Mouse (Mus musculus): Measurements from ENCODE around the gene Tspan31. TPM values are rescaled to one million over a fixed set of nuclear protein-coding genes. Genes with fewer than 3 reads are reported as not detected.

The Tspan31 gene
- polyA plus RNA-seq, 1 experiment from 2014 or later, result 93.6 TPM

DNA sequence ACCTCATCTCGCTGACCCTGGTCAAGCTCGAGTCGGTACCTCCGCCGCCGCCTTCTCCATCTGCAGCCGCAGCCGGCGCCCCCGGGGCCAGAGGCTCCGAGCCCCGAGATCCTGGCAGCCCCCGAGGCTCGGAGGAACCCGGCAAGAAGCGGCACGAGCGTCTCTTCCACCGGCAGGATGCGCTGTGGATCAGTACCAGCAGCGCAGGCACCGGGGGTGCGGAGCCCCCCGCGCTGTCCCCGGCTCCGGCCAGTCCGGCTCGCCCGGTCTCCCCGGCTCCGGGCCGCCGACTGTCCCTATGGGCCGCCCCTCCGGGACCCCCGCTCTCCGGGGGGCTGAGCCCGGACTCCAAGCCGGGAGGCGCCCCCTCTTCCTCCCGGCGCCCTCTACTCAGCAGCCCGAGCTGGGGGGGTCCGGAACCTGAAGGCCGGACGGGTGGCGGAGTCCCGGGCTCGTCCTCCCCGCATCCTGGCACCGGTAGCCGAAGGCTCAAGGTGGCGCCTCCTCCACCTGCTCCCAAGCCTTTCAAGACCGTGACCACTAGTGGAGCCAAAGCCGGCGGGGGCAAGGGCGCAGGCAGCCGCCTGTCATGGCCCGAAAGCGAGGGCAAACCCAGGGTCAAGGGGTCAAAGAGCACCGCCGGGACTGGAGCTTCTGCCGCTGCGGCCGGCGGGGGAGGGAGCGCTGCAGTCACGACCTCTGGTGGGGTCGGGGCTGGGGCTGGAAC, 9.8 kb upstream of the Tspan31 start:
- peaks cover 10% of the 10 kb centered on the region; the same call in 1 of the 2 replicates for H3K36me3 ChIP-seq (ENCODE audit: control insufficient read depth, insufficient read depth, low read length)
- peak overlapping the region; percentile 80 for H3K4me3 ChIP-seq (ENCODE audit: low read depth, low read length)
- H3K9me3 ChIP-seq (ENCODE audit: control insufficient read depth, low read length), result no peaks in the 10 kb centered on the region
- peak overlapping the region; percentile 80 for H3K27ac ChIP-seq (ENCODE audit: low read depth, low read length)
- WGBS, result 2% methylated on average over 28 of the region's 70 CpGs
- H3K4me2 ChIP-seq (ENCODE audit: low read depth, low read length), result peak overlapping the region; percentile 91
- H3K9ac ChIP-seq (replicated peaks; ENCODE audit: low read depth, low read length), result peak overlapping the region; percentile 93
- ATAC-seq (ENCODE audit: low read depth), result 0 out of 2 replicates have a peak, but pooled peaks have one; percentile 10
- peaks cover 31% of the 10 kb centered on the region for H3K4me1 ChIP-seq (ENCODE audit: control insufficient read depth, insufficient read depth, low read length)
- 0 out of 2 replicates have a peak, but pooled peaks cover 8% of the 10 kb centered on the region for H3K27me3 ChIP-seq (ENCODE audit: control insufficient read depth, insufficient read depth, low read length)

DNA sequence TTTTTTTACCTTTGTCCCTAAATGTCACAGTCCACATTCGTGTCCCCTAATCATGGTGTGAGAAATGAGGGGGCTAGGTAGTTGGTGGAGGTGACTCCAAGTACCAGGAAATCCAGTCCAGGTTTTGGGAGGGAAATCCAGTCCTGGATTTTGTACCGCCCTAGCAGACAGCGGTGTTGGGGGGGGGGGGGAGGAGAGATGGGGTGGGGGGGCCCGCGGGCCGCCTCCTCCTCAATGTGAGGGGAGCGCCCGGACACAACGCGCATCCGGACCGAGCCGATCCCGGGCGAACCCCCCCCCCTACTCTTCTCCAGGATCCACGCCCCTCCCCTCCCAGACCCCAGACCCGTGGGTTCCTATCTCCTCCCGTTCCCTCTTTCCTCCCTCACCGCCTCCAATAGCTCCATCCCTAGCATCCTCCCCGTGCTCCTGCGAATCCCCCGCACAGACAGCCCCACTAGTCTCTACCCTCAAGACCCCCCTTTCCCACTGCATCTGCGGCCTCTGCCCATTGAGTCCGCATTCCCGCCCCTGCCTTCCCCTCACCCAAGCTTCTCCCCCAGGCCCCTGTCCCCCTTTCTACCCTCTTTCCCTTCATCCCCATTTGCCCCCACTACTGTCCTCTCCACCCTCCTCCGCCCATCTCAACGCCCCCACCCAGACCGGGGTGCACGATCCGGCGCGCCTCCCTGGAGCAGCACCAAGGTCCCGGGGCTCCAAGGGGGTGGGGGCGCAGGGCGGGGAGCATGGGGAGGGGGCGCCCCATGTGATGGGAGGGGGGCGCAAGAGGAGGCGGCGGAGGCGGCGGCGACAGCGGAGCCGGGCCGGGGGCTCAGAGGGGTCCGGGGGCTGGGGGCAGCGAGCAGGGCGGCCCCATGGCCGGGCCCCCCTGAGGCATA, 8.9 kb upstream of the Tspan31 start:
- H3K27ac ChIP-seq (ENCODE audit: low read depth, low read length), result peak overlapping the region; percentile 80
- 0 out of 2 replicates have a peak, but pooled peaks cover 8% of the 10 kb centered on the region for H3K27me3 ChIP-seq (ENCODE audit: control insufficient read depth, insufficient read depth, low read length)
- no peaks in the 10 kb centered on the region for H3K9me3 ChIP-seq (ENCODE audit: control insufficient read depth, low read length)
- 2% methylated on average over 34 of the region's 49 CpGs for WGBS
- peak overlapping the region; percentile 91 for H3K4me2 ChIP-seq (ENCODE audit: low read depth, low read length)
- peak overlapping the region; percentile 93 for H3K9ac ChIP-seq (replicated peaks; ENCODE audit: low read depth, low read length)
- peak; percentile 79 for ATAC-seq (ENCODE audit: low read depth)
- H3K4me1 ChIP-seq (ENCODE audit: control insufficient read depth, insufficient read depth, low read length), result peaks cover 31% of the 10 kb centered on the region
- H3K4me3 ChIP-seq (ENCODE audit: low read depth, low read length), result peak overlapping the region; percentile 80
- H3K36me3 ChIP-seq (ENCODE audit: control insufficient read depth, insufficient read depth, low read length), result 0 out of 2 replicates have a peak, but pooled peaks cover 6% of the 10 kb centered on the region

DNA sequence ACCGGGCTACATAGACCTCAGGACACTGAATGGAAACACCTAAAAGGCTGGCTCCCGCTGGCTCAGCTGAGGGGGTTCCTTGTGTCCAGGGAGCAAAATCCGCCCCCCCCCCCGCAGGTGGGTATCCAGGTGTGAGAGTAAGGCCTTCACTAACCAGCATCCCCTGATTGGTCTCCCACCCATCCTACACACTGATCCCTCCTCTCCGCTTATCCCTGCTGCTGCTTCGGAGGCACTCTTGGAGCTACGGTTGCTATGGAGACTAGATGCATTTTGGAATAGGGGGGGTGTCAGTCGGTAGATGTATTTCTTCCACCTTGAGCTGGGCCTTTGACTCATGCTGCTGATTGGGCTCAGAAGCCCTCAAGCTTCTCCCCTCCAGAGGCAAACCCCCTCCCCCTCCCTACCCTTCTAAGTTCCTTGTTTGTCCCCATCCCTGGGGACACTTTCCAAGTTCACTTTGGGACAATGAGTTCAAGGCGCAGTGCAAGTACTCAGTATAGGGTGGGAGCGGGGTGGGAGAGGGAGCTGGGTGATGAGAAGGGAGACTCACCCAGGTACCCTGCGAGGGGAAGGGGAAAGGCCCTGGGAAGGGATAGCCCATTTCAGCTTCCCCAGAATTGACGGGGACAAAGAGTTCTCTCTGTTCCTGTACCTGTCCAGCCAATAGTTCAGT, 8.1 kb upstream of the Tspan31 start:
- Histone ChIP-seq H3K9ac (replicated peaks; ENCODE audit: low read depth, low read length) (0 out of 2 replicates have a peak overlapping the region, but pooled peaks have one; percentile 17), H3K4me3 (ENCODE audit: low read depth, low read length) (peak overlapping the region; percentile 80), H3K9me3 (ENCODE audit: control insufficient read depth, low read length) (no peaks in the 10 kb centered on the region), H3K36me3 (ENCODE audit: control insufficient read depth, insufficient read depth, low read length) (0 out of 2 replicates have a peak, but pooled peaks cover under 1% of the 10 kb centered on the region), H3K4me1 (ENCODE audit: control insufficient read depth, insufficient read depth, low read length) (peaks cover 31% of the 10 kb centered on the region), H3K27me3 (ENCODE audit: control insufficient read depth, insufficient read depth, low read length) (0 out of 2 replicates have a peak, but pooled peaks cover 7% of the 10 kb centered on the region), H3K27ac (ENCODE audit: low read depth, low read length) (peak overlapping the region; percentile 24; the same call in 1 of the 2 replicates), H3K4me2 (ENCODE audit: low read depth, low read length) (peak overlapping the region; percentile 91)
- ATAC-seq (ENCODE audit: low read depth), result peak; percentile 42; the same call in 1 of the 2 replicates
- WGBS, result 3% methylated on average over 12 of the region's 12 CpGs

DNA sequence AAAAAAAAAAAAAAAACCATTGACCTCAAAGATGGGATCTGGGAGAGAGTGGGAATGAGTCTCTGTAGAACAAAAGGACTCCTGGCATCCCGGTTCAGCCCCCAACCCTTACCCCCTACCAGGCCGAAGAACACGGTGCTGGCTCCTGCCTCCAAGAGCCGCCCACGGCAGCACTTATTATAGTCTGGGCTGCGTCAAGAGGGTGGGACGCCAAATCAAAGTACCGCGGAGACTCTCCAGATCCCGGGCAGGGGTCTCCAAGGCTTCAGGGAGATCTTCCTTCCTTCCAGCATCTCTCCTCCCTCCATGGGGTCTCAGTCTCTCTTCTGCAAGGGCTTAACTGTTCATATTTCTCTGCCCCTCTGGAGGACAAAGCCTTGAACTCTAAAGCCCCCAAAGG, 7.5 kb upstream of the Tspan31 start:
- Histone ChIP-seq H3K9ac (replicated peaks; ENCODE audit: low read depth, low read length) (0 out of 2 replicates have a peak overlapping the region, but pooled peaks have one; percentile 17), H3K27ac (ENCODE audit: low read depth, low read length) (peak overlapping the region; percentile 24; the same call in 1 of the 2 replicates), H3K4me1 (ENCODE audit: control insufficient read depth, insufficient read depth, low read length) (peaks cover 31% of the 10 kb centered on the region), H3K36me3 (ENCODE audit: control insufficient read depth, insufficient read depth, low read length) (no peaks in the 10 kb centered on the region), H3K27me3 (ENCODE audit: control insufficient read depth, insufficient read depth, low read length) (0 out of 2 replicates have a peak, but pooled peaks cover 4% of the 10 kb centered on the region), H3K4me3 (ENCODE audit: low read depth, low read length) (peak overlapping the region; percentile 80), H3K4me2 (ENCODE audit: low read depth, low read length) (peak overlapping the region; percentile 91), H3K9me3 (ENCODE audit: control insufficient read depth, low read length) (no peaks in the 10 kb centered on the region)
- WGBS, result 4% methylated on average over 10 of the region's 10 CpGs
- ATAC-seq (ENCODE audit: low read depth), result no peak

DNA sequence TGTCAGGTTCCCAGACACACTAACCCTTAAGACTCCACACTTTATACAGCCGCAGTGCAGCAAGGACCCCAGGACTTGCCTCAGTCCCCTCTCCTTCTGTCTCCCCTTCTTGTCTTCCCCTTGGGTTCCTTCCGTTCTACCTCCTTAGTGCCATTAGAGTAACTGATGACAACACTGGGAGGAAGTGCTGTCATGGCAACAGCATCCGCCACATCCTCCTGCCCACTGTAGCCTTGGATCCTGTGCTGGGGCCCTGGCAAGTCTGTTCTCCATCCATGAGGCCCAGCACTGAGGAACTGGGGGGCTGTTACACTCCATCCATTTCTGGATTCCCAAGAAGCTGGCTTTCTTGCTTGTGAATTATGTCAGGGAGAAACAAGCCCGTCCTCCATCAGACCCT, 6.0 kb upstream of the Tspan31 start:
- Histone ChIP-seq H3K4me3 (ENCODE audit: low read depth, low read length) (no peak overlapping the region), H3K27ac (ENCODE audit: low read depth, low read length) (no peak overlapping the region), H3K27me3 (ENCODE audit: control insufficient read depth, insufficient read depth, low read length) (0 out of 2 replicates have a peak, but pooled peaks cover 4% of the 10 kb centered on the region), H3K36me3 (ENCODE audit: control insufficient read depth, insufficient read depth, low read length) (no peaks in the 10 kb centered on the region), H3K4me2 (ENCODE audit: low read depth, low read length) (no peak overlapping the region), H3K9ac (replicated peaks; ENCODE audit: low read depth, low read length) (no peak overlapping the region), H3K9me3 (ENCODE audit: control insufficient read depth, low read length) (no peaks in the 10 kb centered on the region), H3K4me1 (ENCODE audit: control insufficient read depth, insufficient read depth, low read length) (peaks cover 22% of the 10 kb centered on the region)
- no peak for ATAC-seq (ENCODE audit: low read depth)
- WGBS, result 29% methylated on average over 4 of the region's 4 CpGs

DNA sequence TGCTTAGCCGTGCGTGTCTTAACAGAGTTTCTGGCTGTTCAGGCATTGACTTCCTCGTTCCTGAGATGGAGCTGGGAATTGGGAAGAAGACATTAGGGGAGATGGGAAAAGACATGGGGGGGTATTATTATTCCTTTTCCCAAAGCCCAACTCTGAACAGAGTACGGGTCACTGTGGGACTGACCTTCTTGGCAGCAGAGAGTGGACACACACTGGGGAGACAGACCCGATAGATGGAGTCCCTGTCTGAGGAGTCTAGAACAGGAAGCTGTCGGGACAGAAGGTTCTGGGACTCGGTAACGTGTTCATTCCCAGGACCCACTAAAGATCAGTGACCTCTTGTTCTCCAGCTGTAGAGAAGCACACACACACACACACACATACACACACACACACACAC, 5.6 kb upstream of the Tspan31 start:
- H3K9ac ChIP-seq (replicated peaks; ENCODE audit: low read depth, low read length), result no peak overlapping the region
- H3K9me3 ChIP-seq (ENCODE audit: control insufficient read depth, low read length), result no peaks in the 10 kb centered on the region
- 85% methylated on average over 8 of the region's 8 CpGs for WGBS

DNA sequence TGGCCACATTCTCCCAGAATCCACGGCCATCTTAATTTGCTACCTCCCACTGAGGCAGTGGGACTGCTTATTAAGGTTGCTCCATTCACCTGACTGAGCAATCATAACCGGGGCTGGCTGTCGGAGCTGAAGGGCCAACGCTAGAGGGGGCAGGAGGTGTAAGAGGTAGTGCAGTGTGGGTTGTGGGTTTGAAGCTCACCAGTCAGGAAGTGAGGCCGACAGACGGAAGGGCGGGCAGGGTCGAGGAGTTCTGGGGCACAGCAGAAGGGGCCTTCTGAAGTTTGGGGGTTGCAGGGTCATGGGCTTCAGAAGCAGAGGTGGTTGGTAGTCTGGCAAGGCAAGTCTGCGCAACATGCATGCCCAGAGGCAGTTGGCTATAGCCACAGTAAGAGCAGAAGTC, 5.0 kb upstream of the Tspan31 start, which contains the start of gene Agap2:
TSS of gene Agap2 (plus strand) at position 205 of the 400 bp plus-strand sequence.
- no peak for ATAC-seq (ENCODE audit: low read depth)
- Histone ChIP-seq H3K4me3 (ENCODE audit: low read depth, low read length) (no peak within 1 kb of the TSS), H3K36me3 (ENCODE audit: control insufficient read depth, insufficient read depth, low read length) (no peaks in the 10 kb centered on the region), H3K27me3 (ENCODE audit: control insufficient read depth, insufficient read depth, low read length) (0 out of 2 replicates have a peak, but pooled peaks cover 4% of the 10 kb centered on the region), H3K4me1 (ENCODE audit: control insufficient read depth, insufficient read depth, low read length) (peaks cover 15% of the 10 kb centered on the region), H3K27ac (ENCODE audit: low read depth, low read length) (no peak within 1 kb of the TSS), H3K9me3 (ENCODE audit: control insufficient read depth, low read length) (no peaks in the 10 kb centered on the region), H3K4me2 (ENCODE audit: low read depth, low read length) (no peak within 1 kb of the TSS), H3K9ac (replicated peaks; ENCODE audit: low read depth, low read length) (no peak within 1 kb of the TSS)
- 75% methylated on average over 9 of the region's 9 CpGs for WGBS

More for the DNA sequence above, 5.6 kb upstream of the Tspan31 start:
- Histone ChIP-seq H3K36me3 (ENCODE audit: control insufficient read depth, insufficient read depth, low read length) (no peaks in the 10 kb centered on the region), H3K27ac (ENCODE audit: low read depth, low read length) (no peak overlapping the region), H3K4me2 (ENCODE audit: low read depth, low read length) (no peak overlapping the region), H3K27me3 (ENCODE audit: control insufficient read depth, insufficient read depth, low read length) (0 out of 2 replicates have a peak, but pooled peaks cover 4% of the 10 kb centered on the region), H3K4me3 (ENCODE audit: low read depth, low read length) (no peak overlapping the region), H3K4me1 (ENCODE audit: control insufficient read depth, insufficient read depth, low read length) (peaks cover 21% of the 10 kb centered on the region)
- ATAC-seq (ENCODE audit: low read depth), result no peak

DNA sequence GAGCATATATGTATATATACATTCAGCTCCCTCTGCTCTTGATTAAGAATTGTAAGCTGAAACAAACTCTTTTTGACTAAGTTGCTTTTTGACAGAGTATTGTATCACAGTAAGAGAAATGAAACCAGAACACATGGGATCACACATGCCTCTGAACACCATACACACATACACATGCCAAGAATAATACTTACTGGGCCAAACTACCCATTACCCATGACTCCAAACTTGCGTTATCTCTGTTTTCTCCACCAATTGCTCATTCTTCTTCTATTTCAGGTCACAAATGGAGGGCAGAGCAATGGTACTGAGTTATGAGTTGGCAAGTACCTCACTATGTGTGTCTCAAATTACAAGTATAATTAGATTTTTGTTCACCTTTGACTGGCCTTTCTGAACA, 3.9 kb upstream of the Tspan31 start:
- Histone ChIP-seq H3K27me3 (ENCODE audit: control insufficient read depth, insufficient read depth, low read length) (no peaks in the 10 kb centered on the region), H3K27ac (ENCODE audit: low read depth, low read length) (no peak overlapping the region), H3K4me1 (ENCODE audit: control insufficient read depth, insufficient read depth, low read length) (peaks cover 21% of the 10 kb centered on the region), H3K36me3 (ENCODE audit: control insufficient read depth, insufficient read depth, low read length) (no peaks in the 10 kb centered on the region), H3K9ac (replicated peaks; ENCODE audit: low read depth, low read length) (no peak overlapping the region), H3K4me3 (ENCODE audit: low read depth, low read length) (no peak overlapping the region), H3K9me3 (ENCODE audit: control insufficient read depth, low read length) (no peaks in the 10 kb centered on the region), H3K4me2 (ENCODE audit: low read depth, low read length) (no peak overlapping the region)
- WGBS, result 93% methylated on average over 1 of the region's 1 CpGs
- no peak for ATAC-seq (ENCODE audit: low read depth)

Data from neural tube, embryonic 14.5 days (tissue).